Mouse (Mus musculus): ENCODE results near the gene Fam219b.
A peak's percentile ranks its signal among the peaks of the same experiment; 100 is the strongest.

The Fam219b gene

DNA sequence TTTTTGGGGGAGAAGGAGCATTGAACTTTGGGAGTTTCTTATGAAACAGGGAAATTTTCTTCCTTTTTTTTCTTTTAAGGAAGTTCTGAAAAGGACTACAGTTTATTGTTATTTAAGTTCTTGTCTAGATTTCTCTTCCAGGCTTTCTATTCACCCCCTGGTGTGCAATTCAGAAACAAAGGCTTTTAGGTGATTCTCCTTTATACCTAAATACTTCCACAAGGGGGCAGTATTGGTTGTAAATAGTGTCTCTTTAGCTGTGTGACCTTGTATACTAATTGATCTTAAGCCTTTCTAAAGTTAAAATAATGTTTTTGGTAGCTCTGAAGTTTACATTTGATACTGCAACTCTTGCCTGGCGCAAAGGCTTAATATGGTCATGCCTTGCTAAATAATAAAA lies 13.6 kb upstream of the Fam219b start:
- ATAC-seq (ENCODE audit: insufficient number of reproducible peaks, low FRiP score, low TSS enrichment) = no peak

DNA sequence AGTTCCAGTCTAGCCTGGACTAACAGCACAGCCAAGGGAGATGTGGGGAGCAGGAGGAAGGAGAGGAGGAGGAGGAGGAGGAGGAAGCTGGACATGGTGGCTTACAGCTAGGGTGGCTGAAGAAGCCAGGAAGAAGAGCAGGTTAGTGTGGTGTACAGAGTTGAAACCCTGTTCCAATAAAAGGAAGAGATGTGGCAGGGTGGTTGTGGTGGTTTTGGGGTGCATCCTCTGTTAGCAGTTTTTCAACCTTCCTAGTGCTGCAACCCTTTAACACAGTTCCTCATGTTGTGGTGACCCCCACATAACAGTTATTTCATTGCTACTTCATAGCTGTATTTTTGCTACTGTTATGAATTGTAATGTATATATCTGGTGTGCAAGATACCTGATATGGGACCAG lies 12.9 kb upstream of the Fam219b start:
- no peak for ATAC-seq (ENCODE audit: insufficient number of reproducible peaks, low FRiP score, low TSS enrichment)

DNA sequence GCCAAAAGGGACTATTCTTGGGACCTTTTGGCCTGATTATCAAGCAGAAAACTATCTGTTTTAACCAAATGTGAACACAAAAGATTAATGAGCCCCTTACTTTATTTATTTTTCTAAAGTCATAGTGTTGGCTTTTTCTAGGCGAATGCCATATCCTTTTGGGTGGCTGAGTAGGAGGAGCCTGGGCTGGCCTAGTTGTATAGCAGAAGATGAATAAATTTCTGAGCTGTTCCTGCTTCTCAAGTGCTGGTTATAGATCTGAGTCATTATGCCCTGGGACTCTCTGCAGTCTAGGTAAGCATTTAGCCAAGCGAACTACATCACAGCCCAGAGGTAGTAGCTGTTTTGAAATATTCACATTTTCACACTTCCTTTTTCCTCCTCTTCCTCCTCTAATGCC lies 11.8 kb upstream of the Fam219b start:
- no peak for ATAC-seq (ENCODE audit: insufficient number of reproducible peaks, low FRiP score, low TSS enrichment)

DNA sequence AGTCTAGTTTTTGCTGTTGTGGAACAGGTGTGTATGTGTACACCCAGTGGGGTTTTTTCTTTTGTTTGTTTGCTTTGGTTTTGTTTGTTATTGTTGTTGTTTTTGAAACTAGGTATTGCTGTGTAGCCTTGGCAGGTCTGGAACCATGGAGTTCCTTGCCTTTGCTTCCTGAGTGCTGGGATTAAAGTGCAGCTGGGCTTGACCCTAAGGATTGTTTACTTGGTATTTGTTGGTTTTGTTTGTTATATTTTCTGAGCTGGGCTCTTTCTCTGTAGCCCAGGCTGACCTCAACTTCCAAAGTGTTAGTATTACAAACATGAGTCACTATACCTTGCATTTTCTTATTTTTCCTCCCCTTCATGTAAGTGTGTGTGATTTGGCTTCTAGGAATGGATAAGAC lies 10.9 kb upstream of the Fam219b start:
- ATAC-seq (ENCODE audit: insufficient number of reproducible peaks, low FRiP score, low TSS enrichment) = no peak

DNA sequence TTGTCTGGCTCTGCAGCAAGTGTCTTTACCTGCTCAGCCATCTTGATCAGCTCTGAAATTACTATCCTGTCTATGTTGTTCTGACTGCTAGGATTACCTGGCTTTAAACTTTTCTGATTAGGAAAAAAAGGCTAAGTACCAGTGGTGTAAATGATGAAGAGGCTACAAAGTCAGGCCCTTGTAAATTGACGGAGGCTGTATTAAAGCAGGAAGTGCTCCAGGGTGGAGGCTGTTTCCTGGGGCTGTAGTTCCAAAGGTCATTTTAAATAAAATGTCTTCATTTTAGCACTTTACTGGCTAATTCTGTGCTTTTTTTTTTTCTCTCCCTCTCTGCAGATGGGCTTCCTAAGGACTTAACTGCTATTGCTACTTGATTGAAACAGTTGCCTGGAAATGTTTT lies 5.4 kb upstream of the Fam219b start:
- no peak for ATAC-seq (ENCODE audit: insufficient number of reproducible peaks, low FRiP score, low TSS enrichment)

DNA sequence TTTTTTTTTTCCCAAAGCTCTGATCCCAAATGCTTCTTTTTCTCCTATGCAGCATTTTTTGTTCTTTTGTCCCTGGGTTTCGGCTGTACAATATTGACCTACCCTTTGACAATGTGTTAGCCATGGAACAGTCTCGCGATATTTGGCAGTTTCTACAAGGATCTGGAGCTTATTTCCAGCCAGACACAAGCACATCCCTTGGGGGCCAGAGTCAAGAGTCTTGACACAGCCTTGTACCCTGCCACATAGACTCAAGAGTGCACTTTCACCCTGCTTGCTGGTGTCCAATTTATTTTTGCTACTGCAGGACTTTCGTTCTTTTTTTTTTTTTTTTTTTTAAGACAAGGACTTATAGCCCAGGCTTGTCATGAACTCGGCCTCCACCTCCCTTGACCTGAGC lies 966 bp upstream of the Fam219b start:
- no peak for ATAC-seq (ENCODE audit: insufficient number of reproducible peaks, low FRiP score, low TSS enrichment)

DNA sequence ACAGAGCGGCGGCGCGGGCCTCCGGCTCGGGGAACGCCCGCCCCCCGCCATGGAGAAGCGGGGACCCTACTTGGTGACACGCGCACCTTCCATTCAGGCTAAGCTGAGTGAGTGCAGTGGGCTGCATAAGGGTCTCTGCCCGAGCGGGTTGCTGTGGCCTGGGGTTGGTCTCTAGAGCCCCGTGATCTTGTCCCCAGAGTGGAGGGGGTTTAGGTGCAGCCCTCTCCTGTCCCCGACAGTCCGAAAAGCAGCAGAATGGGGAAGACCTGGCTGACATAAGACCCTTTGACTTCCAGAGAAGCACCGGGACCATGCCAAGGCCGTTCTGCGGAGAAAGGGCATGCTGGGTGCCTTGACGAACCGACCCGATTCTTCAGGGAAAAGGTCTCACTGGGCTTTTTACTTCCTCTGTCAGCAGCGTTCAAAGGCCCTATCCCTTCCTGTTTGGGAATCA lies 427 bp downstream of the Fam219b start:
- peak; percentile 23; the same call in 1 of the 2 replicates for ATAC-seq (ENCODE audit: insufficient number of reproducible peaks, low FRiP score, low TSS enrichment)

DNA sequence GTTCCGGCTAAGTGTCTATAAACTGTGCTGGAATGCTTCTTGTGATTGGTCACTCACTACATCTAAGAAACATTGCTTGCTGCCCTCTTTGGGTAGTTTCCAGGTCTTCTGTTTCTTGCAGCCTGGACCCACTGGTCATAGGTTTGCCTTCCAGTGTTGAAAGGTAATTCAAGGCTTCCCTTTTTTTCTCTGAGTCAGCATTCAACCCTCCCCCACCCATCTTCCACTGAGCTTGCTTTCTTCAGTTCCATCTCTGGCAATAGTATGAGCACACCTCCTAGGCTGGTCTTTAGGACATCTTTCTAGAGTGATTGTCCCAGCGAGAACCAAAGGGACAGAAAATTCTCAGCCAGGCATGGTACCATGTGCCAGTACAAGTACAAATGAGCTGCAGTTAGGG lies 2.2 kb downstream of the Fam219b start:
- ATAC-seq (ENCODE audit: insufficient number of reproducible peaks, low FRiP score, low TSS enrichment) = no peak

DNA sequence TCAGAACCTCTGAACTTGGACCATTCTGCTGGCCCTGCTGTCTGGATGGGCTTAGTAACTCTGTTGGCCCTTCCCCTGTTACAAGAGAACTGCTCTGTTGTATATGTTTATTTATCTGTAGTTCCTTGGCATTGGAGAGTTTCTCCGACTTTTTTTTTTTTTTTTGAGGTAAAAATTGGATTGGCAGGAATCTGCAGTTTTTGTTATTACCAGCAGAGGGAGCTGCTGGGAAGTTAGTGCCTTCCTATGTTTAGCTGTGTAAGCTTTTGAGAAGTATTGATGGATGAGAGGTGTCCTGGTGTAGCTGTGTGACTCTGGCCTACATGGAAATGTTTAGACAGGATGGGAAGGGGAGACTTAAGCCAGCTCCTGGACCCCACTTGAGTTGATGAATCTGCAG lies 4.0 kb downstream of the Fam219b start:
- no peak for ATAC-seq (ENCODE audit: insufficient number of reproducible peaks, low FRiP score, low TSS enrichment)

DNA sequence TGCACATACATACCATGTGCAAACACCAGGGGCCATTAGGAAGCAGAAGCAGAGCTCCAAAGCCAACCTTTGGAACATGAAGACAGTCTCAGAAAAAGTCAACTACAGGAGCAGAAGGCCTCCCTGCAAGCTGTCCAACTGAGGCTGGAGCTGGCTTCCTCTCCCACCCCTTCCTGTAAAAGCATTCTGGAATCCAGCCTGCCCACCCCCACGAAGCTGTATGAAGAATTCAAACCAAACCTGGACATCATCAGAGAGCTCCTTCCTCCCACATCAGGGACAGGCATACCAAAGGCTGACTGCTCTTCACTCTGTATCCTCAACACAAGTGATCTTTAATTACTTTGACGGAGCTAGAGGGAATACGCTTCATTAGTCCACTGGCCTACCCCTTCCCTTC lies 6.6 kb downstream of the Fam219b start:
- ATAC-seq (ENCODE audit: insufficient number of reproducible peaks, low FRiP score, low TSS enrichment) = no peak

DNA sequence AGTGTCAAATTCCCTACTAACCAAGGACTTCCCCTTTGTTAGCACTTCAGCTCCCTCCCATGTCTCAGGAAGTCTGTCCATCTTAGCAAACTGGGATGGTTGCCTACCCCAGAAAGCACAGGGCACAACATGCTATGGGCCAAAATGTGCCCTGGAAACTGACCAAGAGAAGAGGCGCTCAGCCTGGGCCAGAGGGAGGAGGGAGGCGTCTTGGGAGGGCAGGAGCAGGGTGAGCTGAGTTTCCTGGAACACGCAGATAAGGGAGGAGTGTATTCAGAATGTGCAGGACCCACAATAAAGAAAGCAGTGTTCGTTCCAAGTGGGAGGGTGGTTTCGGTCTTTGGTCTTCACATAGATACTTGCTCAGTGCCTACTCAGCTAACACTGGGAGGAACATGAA lies 10.0 kb downstream of the Fam219b start:
- no peak for ATAC-seq (ENCODE audit: insufficient number of reproducible peaks, low FRiP score, low TSS enrichment)

DNA sequence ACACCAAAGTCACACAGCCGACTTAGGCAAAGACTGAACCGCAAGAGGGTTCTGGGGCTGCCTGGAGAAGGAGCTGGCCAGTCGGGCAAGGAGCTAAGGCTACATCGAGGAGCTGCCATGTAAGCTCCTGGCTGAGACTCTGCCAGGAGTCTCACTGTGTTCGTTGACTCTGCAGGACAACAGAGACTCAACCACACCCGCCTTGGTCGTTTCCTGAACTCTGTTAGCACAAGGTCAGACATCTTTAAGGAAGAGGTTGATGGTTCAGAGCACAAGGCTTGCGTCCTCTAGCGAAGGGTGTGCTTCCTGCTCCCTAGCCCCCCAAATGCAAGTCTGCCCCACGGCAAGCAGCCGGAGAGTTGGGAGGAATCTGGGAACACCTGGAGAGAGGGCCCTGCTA lies 10.5 kb downstream of the Fam219b start:
- ATAC-seq (ENCODE audit: insufficient number of reproducible peaks, low FRiP score, low TSS enrichment) = no peak

DNA sequence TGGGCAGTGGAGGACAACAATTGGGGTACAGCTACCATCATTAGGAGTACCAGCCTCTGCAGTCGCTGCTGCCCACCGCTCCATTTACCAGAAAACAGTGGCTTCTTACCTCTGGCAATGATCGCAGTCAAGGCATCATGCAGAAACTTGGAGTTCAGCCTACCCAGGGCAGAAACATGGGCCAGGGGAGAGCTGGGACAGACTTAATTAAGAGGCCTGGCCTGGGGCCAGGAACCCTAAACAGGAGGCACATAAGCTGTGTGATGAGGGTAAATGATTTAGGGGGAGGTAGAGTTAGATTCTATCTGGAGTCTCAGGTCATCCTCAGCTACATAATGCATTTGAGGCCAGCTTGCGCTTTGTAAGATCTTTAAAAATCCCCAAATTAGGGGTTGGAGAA lies 11.9 kb downstream of the Fam219b start:
- ATAC-seq (ENCODE audit: insufficient number of reproducible peaks, low FRiP score, low TSS enrichment) = no peak

DNA sequence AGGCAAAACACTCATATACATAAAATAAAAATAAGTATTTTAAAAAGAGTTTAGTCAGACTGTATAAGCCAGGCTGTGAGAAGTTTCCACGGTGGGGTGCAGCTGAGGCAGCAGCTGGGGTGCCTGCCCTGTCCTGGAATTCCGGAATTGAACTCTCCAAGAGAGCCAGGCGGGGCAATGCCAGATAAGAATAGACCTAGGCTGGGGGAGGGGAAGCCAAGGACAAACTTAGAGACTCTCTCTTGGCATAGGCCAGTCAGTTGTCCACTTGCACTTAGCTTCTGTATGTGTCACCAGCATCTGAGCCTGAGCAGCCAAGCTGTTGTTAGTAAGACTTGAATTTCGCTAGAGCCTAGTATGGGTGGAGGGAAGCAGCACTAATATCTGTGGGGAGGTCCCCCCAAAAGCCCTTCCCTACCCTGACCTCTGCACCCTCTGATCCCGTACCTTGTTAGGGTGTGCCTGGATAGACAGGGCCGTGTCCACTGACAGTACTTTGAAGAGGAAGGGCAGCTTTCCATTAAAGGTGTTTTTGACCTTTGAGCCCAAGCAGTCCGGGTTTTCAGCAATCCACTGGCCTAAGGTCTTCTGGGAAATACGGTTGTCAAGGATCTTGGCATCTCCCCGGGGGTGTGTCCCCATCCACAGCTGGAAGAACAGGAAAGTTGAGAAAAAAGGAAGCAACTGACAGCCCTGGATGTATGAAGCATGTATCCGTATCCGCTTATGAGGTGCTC lies 13.0 kb downstream of the Fam219b start:
- ATAC-seq (ENCODE audit: insufficient number of reproducible peaks, low FRiP score, low TSS enrichment) = no peak

DNA sequence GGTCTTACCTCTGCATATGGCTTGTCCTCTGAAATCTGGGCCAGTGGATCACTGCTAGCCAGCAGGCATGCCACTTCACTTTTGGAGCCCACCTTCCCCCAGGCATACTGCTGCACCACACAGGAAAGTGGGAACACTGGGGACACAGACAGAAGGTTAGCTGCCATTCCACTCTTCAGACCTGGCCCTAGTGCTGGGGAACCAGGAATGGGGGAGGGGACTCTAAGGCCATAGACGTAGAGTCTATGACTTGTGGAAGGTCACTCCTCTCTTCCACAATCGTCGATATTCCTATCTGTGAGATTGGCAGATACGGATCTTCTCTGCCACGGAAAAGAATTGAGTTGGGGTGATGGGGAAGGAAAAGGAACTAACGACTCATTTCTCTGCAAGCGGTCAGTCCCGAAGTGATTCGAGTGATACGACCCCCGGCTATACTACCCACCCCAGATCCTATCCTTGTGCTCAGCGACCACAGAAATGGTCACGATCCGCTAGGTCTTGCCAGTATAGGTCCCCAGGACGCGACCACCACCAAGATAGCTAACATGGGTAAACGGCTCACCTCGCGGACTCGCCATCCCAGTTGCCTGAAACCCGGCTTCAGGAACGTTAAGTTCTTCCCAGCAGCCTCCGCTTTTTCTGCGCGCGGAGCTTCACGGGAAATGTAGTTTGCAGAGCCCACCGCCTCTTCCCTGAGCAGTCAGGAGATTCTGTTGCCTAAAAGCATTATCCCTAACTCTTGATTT lies 15.0 kb downstream of the Fam219b start, which contains the start of gene Mpi:
Gene Mpi (minus strand): TSS at position 625 of the 749 bp plus-strand sequence.
- 0 out of 2 replicates have a peak, but pooled peaks have one; percentile 49 for ATAC-seq (ENCODE audit: insufficient number of reproducible peaks, low FRiP score, low TSS enrichment)

DNA sequence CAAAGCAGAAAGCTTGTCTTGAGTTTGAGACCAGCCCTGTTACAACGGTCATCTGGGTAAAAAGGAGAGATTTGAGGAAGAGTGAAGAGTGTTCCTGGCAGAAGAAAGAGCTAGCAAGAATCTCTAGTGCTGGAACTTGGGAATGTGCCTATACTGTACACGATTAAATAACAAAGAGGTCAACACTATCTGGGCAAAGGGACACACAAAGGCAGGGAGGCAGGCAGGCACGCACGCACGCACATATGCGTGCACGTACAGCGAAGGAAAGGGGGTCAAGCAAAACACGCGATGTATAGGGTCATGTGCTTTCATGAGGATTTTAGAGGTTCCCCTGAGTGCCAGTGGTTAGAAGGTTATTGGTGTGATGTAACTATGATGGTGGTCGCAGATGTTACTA lies 15.8 kb downstream of the Fam219b start:
- no peak for ATAC-seq (ENCODE audit: insufficient number of reproducible peaks, low FRiP score, low TSS enrichment)

DNA sequence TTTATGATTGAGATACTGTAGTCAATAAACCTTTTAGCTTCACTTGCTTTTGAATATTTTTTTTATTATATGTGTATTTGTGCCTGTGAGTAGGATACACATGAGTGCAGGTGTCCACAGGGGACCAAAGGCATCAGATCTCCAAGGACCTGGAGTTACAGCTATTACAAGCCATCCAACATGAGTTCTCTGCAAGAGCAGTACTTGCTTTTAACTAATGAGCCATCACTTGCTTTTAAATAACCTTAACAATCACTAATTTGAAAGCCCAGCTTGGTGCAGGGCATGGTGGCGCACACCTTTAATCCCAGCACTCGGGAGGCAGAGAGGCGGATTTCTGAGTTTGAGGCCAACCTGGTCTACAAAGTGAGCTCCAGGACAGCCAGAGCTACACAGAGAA lies 17.4 kb downstream of the Fam219b start:
- no peak for ATAC-seq (ENCODE audit: insufficient number of reproducible peaks, low FRiP score, low TSS enrichment)

DNA sequence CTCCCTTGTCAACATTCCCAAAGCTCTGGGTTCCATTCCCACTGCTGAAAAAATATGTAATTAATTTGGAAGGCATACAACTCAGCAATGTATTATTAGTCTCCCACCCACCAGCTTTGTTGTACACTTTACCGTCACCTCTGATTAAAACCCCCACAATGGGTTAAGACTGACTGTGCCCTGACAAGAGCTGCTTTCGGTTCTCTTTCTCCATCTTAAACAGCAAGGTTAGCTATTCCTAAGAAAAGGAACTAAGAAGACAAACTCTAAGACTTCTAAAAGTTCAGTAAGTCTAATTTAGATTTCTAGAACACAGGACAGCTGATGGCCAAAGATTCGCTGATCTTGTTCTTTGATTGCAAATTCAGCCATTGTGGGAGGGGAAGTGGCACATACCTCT lies 19.9 kb downstream of the Fam219b start:
- ATAC-seq (ENCODE audit: insufficient number of reproducible peaks, low FRiP score, low TSS enrichment) = no peak

DNA sequence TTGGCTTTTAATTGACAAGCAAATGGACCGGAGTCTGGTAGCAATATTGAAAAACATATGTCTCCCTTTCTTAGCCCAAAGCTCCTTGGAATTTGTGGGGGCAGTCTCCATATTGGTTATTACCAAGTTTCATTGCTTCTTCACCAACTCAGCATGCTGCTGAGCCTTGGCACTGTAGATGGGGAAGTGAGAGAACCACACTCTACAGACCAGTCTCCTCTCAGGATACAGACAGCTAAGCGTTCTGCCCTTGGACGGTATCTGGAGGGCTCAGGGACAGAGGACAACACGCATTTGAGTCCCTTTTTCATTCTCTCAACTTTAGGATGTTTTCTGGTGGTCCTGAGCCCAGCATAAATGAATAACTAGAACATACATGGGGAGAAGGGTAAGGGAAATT lies 21.3 kb downstream of the Fam219b start:
- ATAC-seq (ENCODE audit: insufficient number of reproducible peaks, low FRiP score, low TSS enrichment) = no peak

DNA sequence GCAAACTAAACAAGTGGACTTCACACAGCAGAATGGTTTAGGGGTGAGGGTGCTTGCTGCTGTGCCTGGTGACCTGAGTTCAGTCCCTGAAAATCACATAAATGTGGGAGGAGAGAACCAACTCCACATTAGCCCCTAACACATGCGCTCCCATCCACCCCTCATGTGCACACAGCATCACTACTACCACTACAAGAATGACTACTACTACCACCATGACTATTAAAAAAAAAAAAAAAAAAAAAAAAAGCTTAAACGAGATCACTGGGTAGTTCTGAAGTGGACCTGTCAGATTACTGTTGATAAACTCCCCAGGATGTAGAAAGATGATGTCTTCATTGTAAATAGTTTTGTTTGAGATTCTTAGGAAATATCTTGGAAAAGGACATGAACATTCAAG lies 22.2 kb downstream of the Fam219b start:
- ATAC-seq (ENCODE audit: insufficient number of reproducible peaks, low FRiP score, low TSS enrichment) = no peak

DNA sequence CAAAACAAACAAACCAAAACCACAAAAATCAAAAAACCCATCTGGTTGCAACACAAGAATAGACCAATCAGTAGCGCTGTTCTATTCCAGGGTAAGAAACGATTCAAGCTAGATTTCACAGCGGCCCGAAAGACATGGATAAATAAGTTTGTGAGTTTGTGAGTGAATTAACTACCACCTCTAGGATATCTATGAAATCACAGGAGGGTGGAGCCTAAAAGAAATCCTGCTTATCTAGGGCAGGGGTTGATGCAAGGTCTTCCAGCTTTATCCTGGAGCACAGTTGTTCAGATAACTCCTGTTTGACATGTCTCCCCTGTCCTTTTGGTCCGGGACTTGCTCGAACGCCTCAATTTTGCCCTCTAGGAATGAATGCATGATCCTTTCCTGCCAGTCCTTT lies 22.9 kb downstream of the Fam219b start:
- no peak for ATAC-seq (ENCODE audit: insufficient number of reproducible peaks, low FRiP score, low TSS enrichment)

All from cerebellum, adult (tissue).